Mouse (Mus musculus) bone marrow macrophage, adult 2 months (primary cell): ENCODE results near the gene Gabrb3. TPM values are rescaled to one million over a fixed set of nuclear protein-coding genes. Genes with fewer than 3 reads are reported as not detected.

ENCODE experiments used
- H3K27ac ChIP-seq: 2 replicates; pipeline ENCODE4 v1.5.1; 2012; ENCODE audit warnings: low read depth, low read length; ENCODE audit not compliant: insufficient read depth
- H3K4me1 ChIP-seq: 2 replicates; pipeline ENCODE4 v1.6.1; 2012; ENCODE audit warnings: low read length; ENCODE audit not compliant: control insufficient read depth, insufficient read depth
- H3K4me3 ChIP-seq: 2 replicates; pipeline ENCODE4 v1.5.1; 2012; ENCODE audit warnings: mild to moderate bottlenecking, low read length, moderate library complexity; ENCODE audit not compliant: insufficient read depth
- CTCF ChIP-seq: IDR thresholded peaks from 2 replicates; pipeline ENCODE4 v1.5.1; 2012; ENCODE audit warnings: low read depth, mild to moderate bottlenecking, low read length, moderate library complexity
- POLR2A ChIP-seq: IDR thresholded peaks from 2 replicates; pipeline ENCODE4 v1.6.1; 2012; ENCODE audit warnings: mild to moderate bottlenecking, low read depth, low read length, borderline replicate concordance
- polyA plus RNA-seq: library from polyadenylated mRNA; stranded (reverse); fragments of >200 nt; gene quantifications from 2 replicates; pipeline ENCODE4 v1.2.4, GENCODE M21; 2012; ENCODE audit not compliant: missing spikeins, insufficient read depth, insufficient read length

Gabrb3 gene
- polyA plus RNA-seq, 1 experiment, result not detected

DNA sequence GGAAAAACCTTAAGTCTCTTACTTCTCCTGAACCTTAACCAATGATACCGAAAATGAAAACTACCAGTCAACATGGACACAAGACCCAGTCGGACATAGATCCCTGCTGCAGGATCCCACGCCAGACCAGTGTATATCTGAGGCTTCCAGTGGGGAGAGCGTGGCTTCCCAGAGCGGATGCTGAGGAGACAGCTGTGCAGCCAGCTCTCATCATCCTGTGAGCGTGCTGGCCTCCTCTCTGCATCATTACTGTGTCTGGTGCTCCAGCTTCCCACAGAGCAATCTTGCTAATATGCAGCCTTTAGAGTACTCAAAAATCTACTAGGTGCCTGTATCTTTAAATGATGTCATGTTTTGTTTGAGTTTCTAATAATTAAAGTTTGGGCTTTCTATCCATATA, 257.9 kb downstream of the Gabrb3 start:
- no peak overlapping the region for H3K27ac ChIP-seq
- no peaks in the 10 kb centered on the region for H3K4me1 ChIP-seq
- no peak overlapping the region for H3K4me3 ChIP-seq
- no peak for TF ChIP-seq POLR2A
- no peak for TF ChIP-seq CTCF

- Histone ChIP-seq H3K4me3 (no peak overlapping the region), H3K27ac (no peak overlapping the region), H3K4me1 (no peaks in the 10 kb centered on the region)
- TF ChIP-seq POLR2A (no peak), CTCF (no peak)
These were observed 270.3 kb downstream of the Gabrb3 start for GRCm38 (mm10) chr7:57689836-57690235.

- TF ChIP-seq CTCF (no peak), POLR2A (no peak)
- Histone ChIP-seq H3K27ac (no peak overlapping the region), H3K4me1 (no peaks in the 10 kb centered on the region), H3K4me3 (no peak overlapping the region)
These were observed 280.9 kb downstream of the Gabrb3 start for GRCm38 (mm10) chr7:57700370-57700769.

GRCm38 (mm10) chr7:57701046-57701445, 281.6 kb downstream of the Gabrb3 start:
- Histone ChIP-seq H3K27ac (no peak overlapping the region), H3K4me1 (no peaks in the 10 kb centered on the region), H3K4me3 (no peak overlapping the region)
- TF ChIP-seq POLR2A, result no peak
- TF ChIP-seq CTCF, result no peak

DNA sequence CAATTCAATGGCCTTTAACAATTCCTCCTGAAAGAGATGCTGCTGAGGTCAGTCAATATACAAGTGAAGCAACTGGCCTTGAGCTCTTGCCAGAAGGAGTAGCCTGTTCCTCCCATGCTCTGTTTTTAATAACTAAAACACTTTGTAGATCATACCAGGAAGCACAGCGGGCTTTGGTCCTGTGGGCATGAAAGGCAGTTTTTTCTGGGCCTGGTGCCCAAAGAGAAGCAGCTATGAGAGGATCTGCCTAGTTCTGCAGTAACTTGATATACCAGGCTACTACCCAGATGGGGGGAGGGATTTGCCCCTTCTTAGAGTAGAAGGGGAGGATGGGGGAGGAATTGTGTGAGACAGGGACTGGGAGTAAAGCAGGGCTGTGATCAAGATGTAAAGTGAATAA, 284.1 kb downstream of the Gabrb3 start:
- TF ChIP-seq POLR2A (no peak), CTCF (no peak)
- Histone ChIP-seq H3K27ac (no peak overlapping the region), H3K4me1 (no peaks in the 10 kb centered on the region), H3K4me3 (no peak overlapping the region)

DNA sequence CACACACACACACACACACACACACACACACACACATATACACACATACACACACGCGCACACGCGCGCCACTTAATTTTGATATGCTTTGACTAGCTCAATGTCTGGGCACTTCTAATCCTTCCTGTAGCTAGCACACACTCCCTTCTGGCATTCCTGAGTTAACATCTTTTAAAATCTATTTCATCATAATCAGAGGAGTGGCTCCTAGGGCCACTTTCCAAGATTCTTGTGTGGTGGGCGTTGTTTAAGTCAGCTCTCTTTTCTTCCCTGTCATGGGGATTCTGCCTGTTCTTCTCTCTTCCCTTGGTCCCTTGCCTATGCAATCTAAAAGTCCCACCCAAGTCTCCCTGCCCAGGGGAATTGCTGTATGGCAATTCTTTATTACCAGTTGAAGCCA, 286.6 kb downstream of the Gabrb3 start:
- no peak overlapping the region for H3K27ac ChIP-seq
- H3K4me1 ChIP-seq, result no peaks in the 10 kb centered on the region
- TF ChIP-seq POLR2A (no peak), CTCF (no peak)
- no peak overlapping the region for H3K4me3 ChIP-seq

DNA sequence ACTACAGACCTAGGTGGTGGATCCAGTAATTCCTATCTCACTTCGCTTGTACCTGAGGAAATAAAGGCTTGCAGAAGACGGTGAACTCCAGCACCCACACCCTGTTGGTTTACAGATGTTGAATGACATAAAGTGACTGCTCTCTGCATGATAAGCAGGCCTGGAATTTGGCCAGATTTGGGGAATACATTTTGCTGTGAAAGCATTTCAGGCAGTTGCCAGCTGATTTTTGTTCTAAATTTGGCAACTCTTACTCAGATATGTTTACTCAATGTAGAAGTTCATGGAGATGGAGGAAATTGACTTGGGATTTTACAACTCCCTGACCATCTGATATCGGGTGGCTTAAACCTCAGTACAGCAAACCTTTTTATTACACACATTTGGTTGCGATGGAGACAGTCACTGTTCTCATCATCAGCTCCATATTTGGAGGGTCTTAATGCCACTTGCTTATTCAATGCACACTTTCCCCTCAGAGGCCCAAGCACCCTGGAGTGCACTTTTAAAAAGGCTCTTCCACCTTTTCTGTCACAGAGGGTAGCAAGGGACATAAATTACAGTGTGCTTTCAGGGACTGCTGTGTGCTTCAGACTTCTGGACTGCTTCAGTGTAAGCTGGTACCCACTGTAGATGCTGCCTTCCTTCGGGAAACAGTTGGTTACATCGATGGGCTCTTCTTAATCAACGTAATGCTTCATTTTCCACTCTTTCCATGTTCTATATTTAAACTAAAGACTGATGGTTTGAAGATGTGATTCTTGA, 287.7 kb downstream of the Gabrb3 start:
- TF ChIP-seq CTCF, result no peak
- no peak for TF ChIP-seq POLR2A
- Histone ChIP-seq H3K4me1 (no peaks in the 10 kb centered on the region), H3K27ac (no peak overlapping the region), H3K4me3 (no peak overlapping the region)

GRCm38 (mm10) chr7:57711709-57712108, 292.2 kb downstream of the Gabrb3 start:
- Histone ChIP-seq H3K4me1 (no peaks in the 10 kb centered on the region), H3K4me3 (no peak overlapping the region), H3K27ac (no peak overlapping the region)
- TF ChIP-seq POLR2A (no peak), CTCF (no peak)

GRCm38 (mm10) chr7:57746836-57747235, 327.3 kb downstream of the Gabrb3 start:
- TF ChIP-seq CTCF, result no peak
- TF ChIP-seq POLR2A, result no peak
- Histone ChIP-seq H3K4me3 (no peak overlapping the region), H3K27ac (no peak overlapping the region), H3K4me1 (no peaks in the 10 kb centered on the region)

DNA sequence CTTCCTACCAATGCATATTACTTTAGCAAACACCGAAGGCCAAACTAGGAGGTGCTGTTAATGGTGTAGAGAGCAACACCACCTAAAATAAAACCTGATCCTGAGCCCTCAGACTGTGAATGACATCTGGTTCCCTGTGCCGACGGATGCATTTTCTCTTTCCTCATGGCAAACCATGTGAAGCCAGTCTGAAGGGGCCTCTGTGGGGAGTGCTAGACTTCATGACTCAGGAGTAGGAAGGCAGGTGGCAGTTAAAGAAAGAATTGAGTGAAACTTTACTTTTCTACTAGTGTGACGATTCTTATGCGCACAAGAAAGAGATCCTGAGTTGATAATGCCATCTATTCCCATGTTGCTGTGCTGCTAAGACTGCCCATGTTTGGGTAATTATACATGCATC, 341.0 kb downstream of the Gabrb3 start:
- Histone ChIP-seq H3K4me1 (no peaks in the 10 kb centered on the region), H3K4me3 (no peak overlapping the region), H3K27ac (no peak overlapping the region)
- TF ChIP-seq CTCF (no peak), POLR2A (no peak)
